Mouse (Mus musculus) yolk sac, embryonic 10.5 days (tissue): ENCODE data around the gene Tfrc.
A peak's percentile ranks its signal among the peaks of the same experiment; 100 is the strongest.
"Not testable (repeated sequence)": the region's sequence is repeated elsewhere in the genome, so short reads cannot be mapped to it uniquely, and the experiment has no call there.

Experiments
- DNase-seq: peaks from one replicate; pipeline ENCODE4 v3.0.0-alpha.2; 2017; ENCODE audit warnings: low spot score

Tfrc gene

DNA sequence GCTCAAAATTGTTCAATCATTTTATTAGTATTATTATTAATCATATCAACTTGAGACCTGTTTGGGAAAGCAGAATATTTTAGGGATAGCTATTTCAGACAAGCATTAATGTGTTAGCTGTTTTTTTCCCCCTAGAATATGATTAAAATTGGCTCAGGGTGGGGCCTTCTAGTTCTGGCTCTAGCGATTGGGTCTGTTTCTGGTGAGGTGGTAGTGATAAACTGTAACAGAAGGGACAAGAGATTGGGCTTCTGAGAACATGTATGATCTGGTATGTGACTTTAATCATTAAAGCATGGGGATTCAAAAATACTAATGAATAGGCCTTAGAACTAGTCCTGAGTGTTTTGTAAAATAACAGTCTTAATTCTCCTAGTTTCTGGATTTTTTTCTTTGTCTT, 3.3 kb downstream of the Tfrc start:
- no peak for DNase-seq

DNA sequence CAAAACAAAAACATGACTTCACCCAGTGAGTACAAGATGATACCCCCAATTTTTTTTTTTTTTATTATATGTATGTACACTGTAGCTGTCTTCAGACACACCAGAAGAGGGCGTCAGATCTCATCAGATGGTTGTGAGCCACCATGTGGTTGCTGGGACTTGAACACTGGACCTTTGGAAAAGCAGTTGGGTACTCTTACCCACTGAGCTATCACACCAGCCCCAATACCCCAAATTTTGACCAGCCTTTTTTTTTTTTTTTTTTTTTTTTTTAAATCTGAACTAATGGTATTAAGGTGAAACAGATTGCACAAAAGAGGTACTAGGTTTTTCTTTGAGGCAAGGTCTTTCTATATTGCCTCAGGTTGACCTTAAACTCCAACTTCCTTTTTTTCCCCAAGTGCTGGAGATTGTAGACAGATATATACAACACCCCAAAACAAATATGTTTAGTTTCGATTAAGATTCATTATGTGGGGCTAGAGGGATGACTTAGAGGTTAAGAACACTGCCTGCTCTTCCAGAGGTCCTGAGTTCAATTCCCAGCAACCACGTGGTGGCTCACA, 4.6 kb downstream of the Tfrc start:
- DNase-seq: no peak

DNA sequence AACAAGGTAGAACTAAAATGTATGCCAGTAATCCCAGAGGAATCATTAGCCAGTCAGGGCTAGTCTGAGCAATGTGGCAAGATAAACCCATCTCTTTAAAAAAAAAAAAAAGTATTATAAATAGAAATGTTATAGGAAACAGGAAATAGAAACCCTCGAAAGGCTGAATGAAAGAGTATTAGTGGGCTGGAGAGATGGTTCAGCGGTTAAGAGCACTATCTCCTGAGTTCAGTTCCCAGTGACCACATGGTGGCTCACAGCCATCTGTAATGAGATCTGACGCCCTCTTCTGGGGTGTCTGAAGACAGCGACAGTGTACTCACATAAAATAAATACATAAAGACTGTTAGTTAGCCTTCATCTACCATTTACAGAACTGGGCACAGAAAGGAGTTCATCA, 5.3 kb downstream of the Tfrc start:
- no peak for DNase-seq

DNA sequence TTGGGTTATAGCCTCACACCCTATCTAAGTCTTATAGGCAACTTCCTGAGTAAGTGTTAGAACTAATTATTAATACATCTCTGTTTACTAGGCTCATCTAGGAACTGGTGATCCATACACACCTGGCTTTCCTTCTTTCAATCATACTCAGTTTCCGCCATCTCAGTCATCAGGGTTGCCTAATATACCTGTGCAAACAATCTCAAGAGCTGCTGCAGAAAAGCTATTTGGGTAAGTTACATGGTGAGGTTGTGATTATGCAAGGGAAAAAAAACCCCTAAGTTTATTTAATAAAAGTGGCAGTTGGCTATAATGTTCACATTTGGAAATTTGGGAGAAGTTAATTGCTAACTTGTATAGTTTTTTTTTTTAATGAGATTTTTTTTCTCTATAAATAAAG, 10.2 kb downstream of the Tfrc start:
- no peak for DNase-seq

DNA sequence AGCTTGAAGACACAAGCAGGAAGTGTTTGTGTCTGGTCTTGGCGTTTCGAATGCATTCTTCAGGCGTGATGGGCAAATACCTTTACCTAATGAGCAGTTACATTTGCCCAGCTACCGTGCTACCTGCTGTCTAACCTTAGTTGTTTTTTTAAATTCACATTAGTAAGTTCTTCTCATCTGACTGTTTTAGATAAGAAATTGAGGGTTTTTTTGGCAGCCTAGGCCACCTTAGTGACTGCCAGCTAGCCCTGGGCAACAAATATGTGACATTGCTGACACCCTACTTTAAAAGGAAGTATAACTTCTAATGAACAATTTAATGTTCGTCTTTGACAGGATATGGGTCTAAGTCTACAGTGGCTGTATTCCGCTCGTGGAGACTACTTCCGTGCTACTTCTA, 19.4 kb downstream of the Tfrc start:
- DNase-seq: no peak

DNA sequence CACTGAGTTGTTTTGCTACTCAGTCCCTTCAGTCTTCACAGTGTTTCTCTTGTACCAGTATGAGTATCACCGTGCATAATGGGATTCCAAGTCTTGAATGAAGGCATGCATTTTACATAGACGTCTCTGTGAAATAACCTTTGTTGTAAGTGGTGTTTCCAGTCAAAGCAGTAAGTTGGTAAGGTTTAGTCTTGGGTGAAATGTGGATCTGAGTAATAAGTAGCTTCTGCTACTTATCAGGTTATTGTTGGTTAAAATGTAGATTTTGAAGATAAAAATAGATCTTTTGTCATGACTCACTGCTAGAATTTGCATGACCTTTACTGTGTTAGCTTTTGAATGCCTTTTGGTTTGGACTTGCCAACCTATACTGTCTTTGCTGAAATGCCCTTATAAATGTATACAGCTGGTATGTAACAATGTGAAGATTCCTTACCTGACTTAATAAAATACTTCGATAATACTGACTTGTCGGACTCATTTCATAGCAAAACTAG, 23.7 kb downstream of the Tfrc start:
- no peak for DNase-seq

DNA sequence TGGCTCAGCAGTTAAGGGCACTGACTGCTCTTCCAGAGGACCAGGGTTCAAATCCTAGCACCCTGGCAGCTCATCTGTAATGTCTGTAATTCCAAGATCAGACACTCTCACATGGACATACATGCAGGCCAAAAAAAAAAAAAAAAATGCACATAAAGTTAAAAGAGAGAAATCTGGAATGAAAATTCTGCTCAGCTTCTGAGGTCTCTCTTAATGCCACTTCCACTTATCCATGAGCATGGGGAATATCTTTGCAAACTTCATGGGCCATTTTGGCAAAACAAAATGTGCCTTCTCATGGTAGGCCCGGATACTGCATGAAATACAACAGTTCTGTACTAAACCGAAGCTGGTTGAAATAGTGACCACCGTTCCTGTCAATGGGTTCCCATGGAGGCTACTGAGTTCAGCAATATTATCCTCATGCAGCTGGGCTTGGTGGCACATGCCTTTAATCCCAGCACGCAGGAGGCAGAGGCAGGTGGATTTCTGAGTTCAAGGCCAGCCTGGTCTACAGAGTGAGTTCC, 24.8 kb downstream of the Tfrc start:
- DNase-seq: no peak

DNA sequence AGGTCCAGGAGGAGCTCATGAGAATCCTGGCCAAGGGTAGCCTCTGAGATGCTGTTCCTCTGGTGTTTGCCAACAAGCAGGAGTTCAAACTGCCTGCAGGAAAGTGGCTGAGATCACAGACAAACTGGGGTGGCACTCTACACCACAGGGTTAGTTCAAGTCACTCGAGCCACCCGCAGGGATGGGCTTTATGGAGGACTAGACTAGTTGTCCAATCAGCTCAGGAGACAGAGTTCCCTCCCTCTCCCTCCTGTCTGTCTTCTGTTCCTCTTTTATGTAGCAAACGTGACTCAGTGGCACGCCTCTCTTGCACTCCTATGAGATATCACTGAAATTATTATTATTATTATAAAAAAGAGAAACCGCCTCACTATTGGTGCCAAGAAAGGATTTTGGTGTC, 25.5 kb downstream of the Tfrc start:
- DNase-seq: no peak

DNA sequence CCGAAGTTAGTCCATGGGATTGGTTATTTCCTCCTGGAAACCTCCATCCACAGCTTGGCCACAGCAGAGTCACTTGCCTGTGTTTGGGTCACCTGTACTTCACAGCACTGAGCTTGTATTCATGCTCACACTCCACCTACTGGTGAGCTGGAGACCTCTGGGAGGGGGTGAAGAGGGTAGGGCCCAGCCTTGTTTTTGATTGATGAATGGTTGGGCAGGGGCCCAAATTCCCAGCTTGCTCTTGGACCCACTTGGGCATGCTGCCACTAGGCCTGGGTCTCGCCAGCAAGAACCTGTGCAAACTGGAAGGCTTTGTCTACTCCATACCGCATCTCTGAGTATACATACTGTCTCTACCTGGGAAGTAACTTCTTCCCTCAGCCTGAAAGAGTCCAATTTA, 26.6 kb downstream of the Tfrc start:
- no peak for DNase-seq

DNA sequence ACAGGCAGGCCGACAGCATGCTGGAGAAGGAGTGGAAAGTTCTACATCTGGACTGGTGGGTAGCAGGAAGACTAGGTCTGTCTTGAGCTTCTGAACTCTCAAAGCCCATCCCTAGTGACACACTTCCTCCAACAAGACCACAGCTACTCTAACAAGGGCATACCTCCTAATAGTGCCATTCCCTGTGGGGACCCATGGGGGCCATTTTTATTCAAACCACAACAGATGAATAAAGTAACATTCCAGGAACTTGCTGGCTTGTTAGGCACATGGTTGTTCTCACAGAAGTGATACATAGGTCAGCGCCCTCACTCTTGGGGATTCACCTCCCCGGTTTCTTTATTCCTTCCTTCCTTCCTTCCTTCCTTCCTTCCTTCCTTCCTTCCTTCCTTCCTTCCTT, 27.6 kb downstream of the Tfrc start:
- no peak for DNase-seq

DNA sequence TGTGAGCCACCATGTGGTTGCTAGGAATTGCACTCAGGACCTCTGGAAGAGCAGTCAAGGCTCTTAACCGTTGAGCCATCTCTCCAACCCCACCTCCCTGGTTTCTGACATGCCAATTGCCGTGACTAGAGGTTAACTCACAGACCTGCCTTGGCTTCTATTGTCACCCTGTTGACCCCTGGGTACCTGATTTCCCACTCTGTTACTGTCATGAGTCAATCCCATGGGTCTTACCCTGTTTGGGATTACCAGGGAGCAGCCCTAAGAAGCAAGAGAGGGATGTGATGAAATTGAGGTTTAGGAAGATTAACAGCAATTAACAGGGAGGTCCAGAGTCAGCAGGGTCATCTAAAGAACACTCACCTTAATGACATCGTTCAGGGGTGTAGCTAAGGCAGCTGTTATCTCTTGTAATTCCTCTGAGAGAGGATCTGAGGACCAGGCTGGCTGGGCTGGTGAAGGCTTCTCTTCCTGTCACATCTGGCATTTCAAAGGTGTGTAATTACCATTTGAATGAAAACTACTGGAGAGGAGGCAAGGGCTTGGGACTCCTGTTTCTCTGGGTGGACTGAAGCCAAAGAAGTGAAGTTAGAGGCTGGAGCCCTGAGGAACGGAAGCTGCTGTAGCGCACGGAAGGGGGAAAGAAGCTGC, 28.3 kb downstream of the Tfrc start:
- no peak for DNase-seq

DNA sequence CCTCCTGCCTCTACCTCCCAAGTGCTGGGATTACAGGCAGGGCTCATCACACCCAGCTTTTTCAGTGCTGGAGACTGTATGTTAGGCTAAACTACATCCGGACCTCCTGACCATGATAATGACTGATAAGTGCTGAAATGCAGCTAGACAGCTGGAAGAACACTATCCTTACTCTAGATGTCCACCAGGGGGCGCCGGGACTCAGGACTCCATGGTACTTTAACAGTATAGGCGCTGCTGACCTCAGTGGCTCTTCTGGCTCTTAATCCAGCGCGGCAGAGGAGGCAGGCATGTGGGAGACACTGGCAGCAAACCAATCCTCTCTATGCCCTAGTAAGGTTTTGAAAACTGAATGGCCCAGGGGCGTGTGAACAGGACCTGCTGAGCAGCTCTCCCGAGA, 29.8 kb downstream of the Tfrc start:
- DNase-seq: peak; percentile 66

DNA sequence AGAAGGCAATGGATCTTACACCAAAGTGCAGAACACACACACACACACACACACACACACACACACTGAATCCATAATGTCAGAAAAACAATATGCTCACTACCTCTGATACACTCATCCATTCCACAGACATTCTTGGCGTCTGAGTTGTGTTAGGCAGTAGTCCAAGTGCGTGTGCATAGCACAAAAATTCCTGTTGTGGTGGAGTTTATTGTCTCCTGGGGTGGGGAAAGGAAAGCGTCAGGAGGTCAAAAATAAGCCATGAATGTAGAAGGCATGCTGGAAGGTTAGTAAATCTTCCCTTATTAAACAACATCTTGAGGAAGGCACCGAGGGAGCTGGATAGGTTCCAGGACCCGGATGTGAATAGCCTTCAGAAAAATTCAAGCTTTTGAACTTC, 31.4 kb downstream of the Tfrc start:
- no peak for DNase-seq

DNA sequence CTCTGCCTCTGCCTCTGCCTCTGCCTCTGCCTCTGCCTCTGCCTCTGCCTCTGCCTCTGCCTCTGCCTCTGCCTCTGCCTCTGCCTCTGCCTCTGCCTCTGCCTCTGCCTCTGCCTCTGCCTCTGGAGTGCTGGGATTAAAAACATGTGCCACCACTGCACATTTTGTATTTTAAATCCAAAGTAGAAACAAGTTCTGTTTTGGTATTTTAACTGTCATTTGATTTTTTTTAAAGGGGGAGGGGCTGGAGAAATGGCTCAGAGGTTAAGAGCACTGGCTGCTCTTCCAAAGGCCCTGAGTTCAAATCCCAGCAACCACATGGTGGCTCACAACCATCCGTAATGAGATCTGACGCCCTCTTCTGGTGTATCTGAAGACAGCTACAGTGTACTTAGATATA, 32.0 kb downstream of the Tfrc start:
- DNase-seq: not testable (repeated sequence)

DNA sequence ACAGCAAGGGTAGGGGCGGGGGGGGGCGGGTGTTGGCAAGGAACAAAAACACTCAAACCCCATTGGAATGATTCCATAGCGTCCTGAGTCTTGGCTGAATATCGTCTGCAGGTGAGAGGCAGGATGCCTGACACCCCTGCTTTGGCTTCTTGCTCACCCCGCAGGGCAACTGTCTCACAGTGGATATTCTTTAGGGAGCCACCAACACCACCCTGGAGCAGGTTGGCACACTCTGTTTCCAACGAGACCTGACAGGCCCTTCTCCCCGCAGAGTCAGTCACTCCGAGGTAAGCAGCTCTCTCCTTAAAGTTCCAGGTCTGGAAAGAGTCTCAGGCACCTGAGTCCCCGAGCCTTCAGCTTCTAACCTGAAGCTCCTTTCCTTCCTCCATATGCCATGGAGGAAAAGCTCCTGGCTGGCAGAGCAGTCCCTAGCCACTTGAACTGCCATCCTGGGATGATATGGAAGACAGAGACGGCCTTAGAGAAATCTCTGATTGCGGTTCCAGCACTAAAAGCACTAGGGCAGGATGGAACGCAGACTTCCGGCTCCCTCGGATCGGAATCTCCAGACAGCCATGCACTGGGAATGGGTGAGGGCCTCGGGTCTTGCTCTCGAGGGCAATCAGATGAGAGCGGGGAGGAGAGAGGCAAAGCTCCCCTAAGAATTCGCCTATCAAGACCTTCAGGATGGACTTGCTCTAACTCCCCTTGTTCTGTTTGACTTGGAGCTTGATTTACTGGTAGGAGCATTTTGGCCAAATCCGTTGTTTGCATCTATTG, 32.9 kb downstream of the Tfrc start:
- DNase-seq: no peak

DNA sequence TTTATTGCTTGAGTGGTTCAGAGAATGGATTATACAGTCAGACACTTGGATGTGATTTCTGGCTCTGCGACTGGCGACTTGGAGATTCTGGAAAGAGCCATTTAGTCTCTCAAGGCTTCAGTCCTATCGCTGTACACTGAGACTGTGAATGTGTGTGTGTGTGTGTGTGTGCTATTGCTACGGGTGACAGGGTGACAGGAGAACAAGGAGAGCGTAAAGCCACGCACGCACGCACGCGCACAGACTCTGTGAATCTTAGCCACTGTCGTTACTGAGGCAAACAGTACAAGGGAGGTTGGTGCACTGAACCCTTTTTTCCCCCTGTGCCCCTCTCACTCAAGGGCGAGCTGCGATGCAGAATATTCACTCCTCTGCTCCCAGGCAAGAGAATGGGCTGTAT, 33.6 kb downstream of the Tfrc start:
- no peak for DNase-seq

DNA sequence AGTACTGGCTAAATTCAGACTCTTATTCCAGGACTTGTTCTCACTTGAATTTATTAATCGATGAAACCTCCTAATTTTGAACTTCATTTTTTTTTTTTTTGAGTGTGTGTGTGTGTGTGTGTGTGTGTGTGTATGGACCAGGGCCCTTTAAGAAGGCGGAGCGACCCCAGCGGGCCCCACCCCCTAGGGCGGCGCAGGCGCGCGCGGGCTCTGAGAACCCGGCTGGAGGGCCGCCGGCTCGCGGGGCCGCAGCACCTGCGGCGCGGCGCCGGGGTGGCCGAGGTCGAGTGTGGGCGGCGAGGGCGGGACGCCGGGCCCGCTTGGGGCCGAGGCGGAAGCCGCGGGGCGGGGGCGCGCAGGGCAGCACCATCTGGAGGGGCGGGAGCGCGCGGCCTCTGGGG, 34.9 kb downstream of the Tfrc start, which contains the start of gene Tnk2:
Gene Tnk2 (plus strand): TSS at position 214 of the 401 bp plus-strand sequence.
- DNase-seq: peak; percentile 86

DNA sequence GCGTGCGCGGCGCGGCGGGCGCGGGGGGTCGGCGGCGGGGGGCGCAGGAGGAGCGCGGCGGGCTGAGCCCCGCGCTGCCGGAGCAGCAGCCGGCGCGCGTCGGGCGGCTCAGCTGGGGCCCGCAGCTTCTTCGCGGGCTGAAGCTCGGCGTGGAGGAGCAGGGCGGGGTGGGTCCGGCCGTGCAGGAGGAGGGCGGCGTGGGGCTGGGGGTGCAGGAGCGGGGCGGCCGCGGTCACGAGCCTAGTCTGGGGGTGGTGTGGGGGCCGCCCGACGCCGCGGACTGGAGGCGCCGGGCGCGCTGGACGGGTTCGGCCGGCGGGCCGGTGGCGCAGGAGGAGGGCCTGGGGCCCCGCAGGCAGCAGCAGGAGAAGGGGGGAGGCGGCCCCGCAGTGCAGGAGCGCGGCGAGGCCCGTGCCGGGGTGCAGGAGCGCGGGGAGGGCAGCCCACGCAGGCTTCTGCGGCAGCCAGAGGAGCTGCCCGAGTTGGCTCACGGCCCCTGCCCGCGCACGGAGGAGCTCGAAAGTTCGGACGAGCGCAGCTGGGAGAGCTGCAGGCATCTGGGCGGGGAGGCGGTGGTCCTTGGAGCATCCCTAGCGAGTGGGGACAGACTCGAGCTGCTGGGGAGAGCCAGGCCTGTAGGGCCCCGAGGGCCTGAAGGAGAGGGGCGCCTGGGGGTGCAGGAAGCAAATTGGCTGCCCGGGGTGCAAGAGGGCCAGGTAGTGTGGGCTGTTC, 35.5 kb downstream of the Tfrc start:
- DNase-seq: no peak

DNA sequence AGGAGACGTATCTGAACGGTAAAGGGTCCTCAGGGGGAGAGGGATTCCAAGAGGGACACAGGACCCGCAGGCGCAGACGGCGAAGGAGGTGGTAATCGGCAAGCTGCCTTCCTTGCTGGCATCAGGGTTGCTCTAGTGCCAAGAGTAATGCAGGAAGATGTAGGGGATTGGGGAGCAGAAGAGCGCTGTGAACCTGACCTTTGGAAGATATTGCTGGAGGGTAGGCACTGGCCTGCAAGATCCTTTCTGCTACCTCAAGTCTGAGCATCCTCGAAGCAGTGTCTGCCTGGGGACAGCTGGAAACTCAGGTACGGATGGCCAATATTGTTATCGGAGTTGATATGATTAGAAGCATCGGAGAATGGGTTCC, 36.1 kb downstream of the Tfrc start:
- DNase-seq: no peak

DNA sequence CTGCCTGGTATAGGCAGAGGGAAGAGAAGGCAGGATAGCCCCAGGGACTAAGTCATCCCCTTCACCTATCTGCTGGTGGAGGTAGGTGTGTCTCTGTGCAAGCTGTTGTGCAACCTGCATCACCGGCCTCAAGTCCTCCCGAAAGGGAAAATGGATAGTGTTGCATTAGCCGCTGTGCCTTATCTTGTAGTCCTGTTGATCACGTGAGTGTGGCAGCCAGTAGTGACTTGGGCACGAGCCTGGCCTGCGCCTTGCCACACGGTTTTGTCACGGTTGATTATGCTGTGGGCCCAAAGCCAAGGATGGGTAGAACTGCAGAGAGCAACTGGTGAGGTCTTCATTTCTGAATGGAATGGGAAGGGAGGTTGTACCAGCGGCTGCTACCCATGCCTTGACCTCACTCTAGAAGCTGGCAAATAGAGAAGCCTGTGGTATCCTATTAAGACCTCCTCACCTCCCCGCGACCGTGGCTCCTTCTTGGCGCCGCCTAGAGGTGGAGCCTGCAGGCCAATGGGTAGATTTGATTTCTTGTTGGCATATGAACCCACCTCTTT, 36.7 kb downstream of the Tfrc start:
- DNase-seq: no peak

DNA sequence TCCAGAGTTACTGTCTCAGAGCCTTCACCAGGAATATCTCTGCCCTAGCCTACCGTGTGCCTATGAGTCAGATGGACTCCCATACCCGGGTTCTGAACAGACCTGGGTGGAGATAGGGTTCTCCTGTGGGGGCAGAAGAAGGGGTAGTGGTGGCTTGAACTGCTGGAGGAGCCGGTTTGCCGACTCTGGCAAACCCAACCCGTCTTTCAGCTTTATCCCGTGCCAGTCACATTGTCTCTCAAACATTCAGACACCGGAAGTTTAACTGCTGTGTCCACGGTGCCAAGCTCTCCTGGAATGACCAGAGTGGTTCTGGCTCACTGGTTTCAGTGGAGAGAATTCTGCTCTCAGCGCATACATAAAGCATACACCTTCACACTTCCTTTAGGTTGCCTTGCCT, 37.3 kb downstream of the Tfrc start:
- DNase-seq: no peak

DNA sequence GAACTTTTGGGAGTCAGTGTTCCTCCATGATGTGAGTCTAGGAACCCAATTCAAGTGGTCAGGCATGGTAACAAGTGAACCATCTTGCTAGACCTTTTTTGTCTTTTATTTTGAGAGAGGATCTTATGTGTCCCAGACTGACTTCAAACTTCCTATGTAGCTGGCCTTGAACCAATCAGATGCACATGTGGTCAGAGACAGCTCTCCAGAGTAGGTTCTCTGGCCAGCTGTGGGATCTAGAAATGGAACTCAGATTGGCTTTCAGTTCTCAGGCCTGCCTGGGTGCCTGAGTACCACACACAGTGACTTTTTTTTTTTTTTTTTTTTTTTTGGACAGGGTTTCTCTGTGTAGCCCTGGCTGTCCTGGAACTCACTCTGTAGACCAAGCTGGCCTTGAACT, 39.0 kb downstream of the Tfrc start:
- DNase-seq: no peak
